Mouse (Mus musculus): ENCODE results near the gene Eefsec. TPM values are rescaled to one million over a fixed set of nuclear protein-coding genes. Genes with fewer than 3 reads are reported as not detected.

The Eefsec gene
- polyA plus RNA-seq, 1 experiment from 2014 or later = 26.3 TPM

- peaks cover 46% of the 10 kb centered on the region for H3K27me3 ChIP-seq (ENCODE audit: control insufficient read depth, insufficient read depth, low read depth, low read length)
- H3K4me1 ChIP-seq (ENCODE audit: control insufficient read depth, insufficient read depth, low read length) = no peaks in the 10 kb centered on the region
- 95% methylated on average over 3 of the region's 3 CpGs for WGBS
- no peak overlapping the region for H3K4me2 ChIP-seq (ENCODE audit: low read length)
- no peak overlapping the region for H3K4me3 ChIP-seq (ENCODE audit: low read depth, low read length)
- ATAC-seq = no peak
- H3K9ac ChIP-seq (ENCODE audit: low read depth, low read length) = no peak overlapping the region
- no peaks in the 10 kb centered on the region for H3K36me3 ChIP-seq (ENCODE audit: control insufficient read depth, insufficient read depth, low read length)
- H3K27ac ChIP-seq (ENCODE audit: low read length) = no peak overlapping the region
- no peaks in the 10 kb centered on the region for H3K9me3 ChIP-seq (replicated peaks; ENCODE audit: control insufficient read depth, low read length, poor library complexity, severe bottlenecking)
Observed at GRCm38 (mm10) chr6:88208321-88208720, 238.0 kb downstream of the Eefsec start.

GRCm38 (mm10) chr6:88207403-88208033, 238.8 kb downstream of the Eefsec start:
- no peak overlapping the region for H3K4me3 ChIP-seq (ENCODE audit: low read depth, low read length)
- WGBS = 88% methylated on average over 10 of the region's 10 CpGs
- no peaks in the 10 kb centered on the region for H3K9me3 ChIP-seq (replicated peaks; ENCODE audit: control insufficient read depth, low read length, poor library complexity, severe bottlenecking)
- no peak overlapping the region for H3K27ac ChIP-seq (ENCODE audit: low read length)
- H3K27me3 ChIP-seq (ENCODE audit: control insufficient read depth, insufficient read depth, low read depth, low read length) = peaks cover 47% of the 10 kb centered on the region
- ATAC-seq = no peak
- no peak overlapping the region for H3K9ac ChIP-seq (ENCODE audit: low read depth, low read length)
- H3K4me2 ChIP-seq (ENCODE audit: low read length) = no peak overlapping the region
- no peaks in the 10 kb centered on the region for H3K36me3 ChIP-seq (ENCODE audit: control insufficient read depth, insufficient read depth, low read length)
- H3K4me1 ChIP-seq (ENCODE audit: control insufficient read depth, insufficient read depth, low read length) = no peaks in the 10 kb centered on the region

Other genes starting within 250 kb of the Eefsec start
- gene Dnajb8, start 224.3 kb downstream of the Eefsec start, polyA plus RNA-seq (2015; fragmentation: Nextera tagmentation; extraction: Ambion mirVana) = not detected in 2 replicates
- gene Ruvbl1, start 18.9 kb upstream of the Eefsec start, polyA plus RNA-seq (2015; fragmentation: Nextera tagmentation; extraction: Ambion mirVana) = 92.6 and 92.7 TPM in 2 replicates
- 162 and 164 TPM in 2 replicates for gene Sec61a1, start 72.4 kb upstream of the Eefsec start, polyA plus RNA-seq (2015; fragmentation: Nextera tagmentation; extraction: Ambion mirVana)
- 0.12 and 1.1 TPM in 2 replicates for gene Kbtbd12, start 191.4 kb upstream of the Eefsec start, polyA plus RNA-seq (2015; fragmentation: Nextera tagmentation; extraction: Ambion mirVana)